Mouse (Mus musculus) spleen, adult 10 weeks (tissue): ENCODE results near the gene Limk2. TPM values are rescaled to one million over a fixed set of nuclear protein-coding genes. Genes with fewer than 3 reads are reported as not detected.

ENCODE experiments used
- polyA plus RNA-seq: library from polyadenylated mRNA; stranded (reverse); fragments of 350-450 nt; fragmentation: Illumina TruSeq; extraction: RNeasy Lipid Tissue Mini Kit (QIAGEN cat#74804); gene quantifications from one replicate; pipeline ENCODE4 v1.2.3, GENCODE M21; 2015; ENCODE audit warnings: low replicate concordance; ENCODE audit not compliant: insufficient read depth

The Limk2 gene
- polyA plus RNA-seq, result 61.6 TPM

DNA sequence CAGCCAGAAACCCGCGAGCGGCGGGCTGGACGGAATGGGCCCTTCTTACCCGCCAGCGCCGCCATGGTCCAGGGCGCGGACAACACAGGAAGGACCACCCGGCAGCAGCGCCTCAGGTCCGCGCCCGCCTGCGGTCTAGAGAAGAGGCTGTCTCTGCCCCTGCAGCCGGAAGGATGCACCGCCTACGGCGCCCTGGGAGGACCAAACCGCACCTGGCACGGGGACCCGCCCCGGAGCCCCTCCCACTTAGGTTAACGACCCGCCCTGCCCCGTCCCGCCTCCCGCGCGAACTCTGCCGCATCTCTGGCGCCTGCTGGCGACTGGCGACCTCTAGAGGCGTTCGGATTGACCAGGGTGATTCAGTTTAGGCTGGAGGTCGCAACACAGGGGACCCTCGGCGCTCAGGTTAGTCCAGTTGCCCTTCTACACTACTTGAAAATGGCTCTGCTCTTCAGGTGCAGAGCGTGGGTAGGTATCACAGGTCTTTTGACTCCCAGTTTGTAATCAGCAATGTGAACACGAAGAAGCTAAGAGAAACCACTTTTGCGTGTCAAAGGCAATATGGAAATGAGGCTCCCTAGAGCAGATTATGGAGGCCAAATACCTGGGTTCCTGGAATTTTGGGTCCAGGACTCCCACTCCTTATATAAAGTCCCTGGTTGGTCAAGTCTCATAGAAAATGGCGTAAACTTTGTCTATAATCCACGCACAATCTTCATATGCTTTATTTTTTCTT lies at the start of gene Limk2:
Limk2 (minus strand) TSS at position 193 of the 736 bp plus-strand sequence.

DNA sequence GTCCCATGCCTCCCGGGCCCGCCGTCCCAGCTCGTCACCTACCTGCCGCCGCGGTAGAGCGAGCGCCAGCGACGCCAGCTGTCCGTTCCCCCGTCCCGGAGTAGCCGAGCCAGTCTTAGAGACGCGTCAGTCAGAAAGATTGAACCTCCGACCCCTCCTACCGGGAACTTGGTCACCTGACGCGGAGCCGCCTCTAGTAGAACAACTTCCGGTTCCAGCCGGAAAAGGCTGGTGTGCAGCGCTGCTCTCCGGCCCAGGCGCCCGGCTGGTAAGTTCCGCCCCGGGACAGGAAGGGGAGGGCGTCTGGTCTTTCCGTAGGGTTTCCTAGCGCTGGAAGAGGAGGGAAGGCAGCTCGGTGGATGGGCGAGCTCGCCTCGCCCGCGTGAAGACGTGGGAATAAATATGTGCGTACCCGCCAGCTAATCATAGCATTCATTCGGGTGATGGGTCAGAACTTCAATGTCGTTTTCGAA lies 43.2 kb upstream of the Limk2 start, which contains the start of gene Rnf185:
Rnf185 (minus strand) TSS at position 197 of the 473 bp plus-strand sequence.

DNA sequence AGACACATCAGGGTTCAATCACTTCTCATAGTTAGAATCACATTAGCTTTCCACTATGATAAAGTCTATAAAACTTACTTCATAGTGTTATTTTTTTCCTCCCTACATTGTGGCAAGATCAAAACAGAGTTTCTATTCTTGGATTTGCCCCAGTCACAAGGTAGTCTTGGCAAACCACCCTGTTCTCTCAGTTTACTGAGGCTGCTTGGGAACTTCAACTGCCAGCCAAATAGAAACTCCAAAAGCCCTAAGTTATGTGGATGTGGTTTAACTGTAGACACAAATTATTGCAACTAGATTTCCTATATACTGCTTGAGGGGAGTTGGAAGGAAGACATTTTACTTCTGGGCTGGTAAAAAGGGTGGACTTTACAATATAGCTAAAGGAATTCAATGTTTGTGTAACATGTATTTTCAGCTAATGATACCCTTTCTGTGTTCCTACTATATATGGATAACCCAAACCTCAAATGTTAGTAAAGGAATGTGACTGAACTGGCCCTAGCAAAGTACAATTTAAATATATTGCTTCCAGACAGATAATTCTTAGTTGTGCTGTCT lies 79.0 kb downstream of the Limk2 start, which contains the start of gene Pik3ip1:
Pik3ip1 (plus strand) TSS at position 511 of the 561 bp plus-strand sequence.

Other genes with a start within 250 kb of the Limk2 start
- 64.2 TPM for gene Sfi1, start 215.7 kb downstream of the Limk2 start, polyA plus RNA-seq
- 85.9 TPM for gene Eif4enif1, start 206.8 kb downstream of the Limk2 start, polyA plus RNA-seq
- 117 TPM for gene Drg1, start 142.8 kb downstream of the Limk2 start, polyA plus RNA-seq
- gene Patz1, start 120.3 kb downstream of the Limk2 start, polyA plus RNA-seq, result 39.5 TPM
- gene Pik3ip1, start 78.8 kb downstream of the Limk2 start, polyA plus RNA-seq, result 48.9 TPM
- gene Rnf185, start 43.2 kb upstream of the Limk2 start, polyA plus RNA-seq, result 25.4 TPM
- 0.36 TPM for gene Pla2g3, start 79.1 kb upstream of the Limk2 start, polyA plus RNA-seq
- gene Inpp5j, start 95.6 kb upstream of the Limk2 start, polyA plus RNA-seq, result 0.08 TPM
- gene Selenom, start 105.5 kb upstream of the Limk2 start, polyA plus RNA-seq, result 6.9 TPM
- 5.5 TPM for gene Smtn, start 131.4 kb upstream of the Limk2 start, polyA plus RNA-seq
- gene Morc2a, start 240.0 kb upstream of the Limk2 start, polyA plus RNA-seq, result 45.8 TPM